Mouse (Mus musculus): ENCODE measurements around the gene Unc50. TPM values are rescaled to one million over a fixed set of nuclear protein-coding genes. Genes with fewer than 3 reads are reported as not detected.

The Unc50 gene
- polyA plus RNA-seq (2016; fragmentation: Nextera tagmentation; extraction: Ambion mirVana) = 125 TPM in 2 replicates

DNA sequence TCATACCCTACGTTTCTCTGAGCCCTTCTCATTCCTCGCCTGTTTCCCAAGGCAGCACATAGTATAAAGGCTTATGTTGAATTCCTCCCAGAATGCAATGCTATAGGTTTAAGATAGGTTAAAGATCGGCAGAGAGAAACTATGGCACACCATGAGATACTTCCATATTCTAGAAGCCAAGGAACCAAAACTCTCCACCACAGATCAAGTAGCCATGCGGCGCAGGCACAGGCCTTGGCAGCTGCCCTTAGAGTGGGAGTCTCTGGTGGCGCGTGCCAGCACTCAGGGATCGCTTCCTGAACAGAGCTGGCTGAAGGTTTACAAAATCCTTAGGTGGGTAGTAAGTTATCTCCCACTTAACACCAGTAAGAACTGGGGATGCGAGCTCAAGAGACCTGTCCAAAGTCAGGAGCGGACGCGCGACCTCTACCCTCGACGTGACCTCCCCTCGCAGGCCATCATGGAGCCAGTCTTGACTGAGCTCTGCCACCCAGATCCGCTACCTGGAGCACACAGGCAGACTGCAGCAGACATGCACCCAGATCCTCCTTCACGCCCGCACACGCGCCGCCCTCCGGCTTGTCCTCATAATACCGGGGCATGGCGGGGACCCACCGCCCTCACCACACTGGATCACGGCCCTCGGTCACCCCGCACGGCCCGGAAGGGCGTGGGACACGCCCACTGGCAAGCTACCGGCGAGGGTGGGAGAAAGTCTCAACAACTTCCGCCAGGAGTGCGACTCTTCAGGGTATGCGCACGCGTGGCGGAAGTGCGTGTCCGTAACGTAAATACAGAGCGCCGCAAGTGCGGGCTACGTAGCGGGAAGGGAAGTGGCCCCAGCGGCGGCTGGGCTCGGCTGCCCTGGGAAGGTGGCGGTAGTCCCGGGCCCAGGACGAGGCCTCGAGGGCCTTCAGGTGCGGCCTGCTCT lies at the start of gene Unc50, which contains the start of gene Coa5:
TSS of gene Unc50 (plus strand) at position 774 of the 931 bp plus-strand sequence.
TSS of gene Coa5 (minus strand) at position 738 of the 931 bp plus-strand sequence.
- peak within 1 kb of the TSS; percentile 89 for H3K27ac ChIP-seq (replicated peaks)

DNA sequence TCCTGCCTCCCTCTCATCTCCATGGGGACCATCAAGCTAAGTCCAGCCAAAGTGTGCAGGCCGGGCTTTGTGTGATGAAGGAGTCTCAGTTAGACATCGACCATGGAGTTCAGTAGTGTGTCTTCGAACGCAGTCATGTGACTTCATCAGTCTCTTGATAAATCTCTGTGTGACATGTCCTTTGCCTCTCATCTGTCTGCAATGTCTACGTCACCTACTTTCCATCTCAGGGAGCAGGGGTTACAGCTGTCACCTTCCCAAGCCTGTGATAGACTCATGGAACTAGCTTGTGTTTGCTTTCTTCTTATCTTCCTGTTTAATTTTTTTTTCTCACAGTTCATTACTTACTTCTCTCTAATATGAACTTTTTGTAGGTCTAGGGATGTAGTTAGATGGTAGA lies 49.0 kb upstream of the Unc50 start:
- DNase-seq (ENCODE audit: low spot score) = no peak
- H3K27me3 ChIP-seq (ENCODE audit: low read depth, poor library complexity, severe bottlenecking) = no peaks in the 10 kb centered on the region
- no peak overlapping the region for H3K27ac ChIP-seq (replicated peaks)
- no peaks in the 10 kb centered on the region for H3K4me1 ChIP-seq
- H3K4me3 ChIP-seq = no peak overlapping the region
- WGBS = 91% methylated on average over 5 of the region's 5 CpGs
- peaks cover 11% of the 10 kb centered on the region for H3K36me3 ChIP-seq
- no peaks in the 10 kb centered on the region for H3K9me3 ChIP-seq (replicated peaks)

More for the DNA sequence above, at the start of gene Unc50, which contains the start of gene Coa5:
- peak; percentile 92 for DNase-seq (ENCODE audit: low spot score)
- Histone ChIP-seq H3K36me3 (peaks cover 60% of the 10 kb centered on the region), H3K27me3 (ENCODE audit: low read depth, poor library complexity, severe bottlenecking) (no peaks in the 10 kb centered on the region), H3K4me3 (peak within 1 kb of the TSS; percentile 81), H3K4me1 (peaks cover 27% of the 10 kb centered on the region), H3K9me3 (replicated peaks) (peaks cover under 1% of the 10 kb centered on the region; the same call in 1 of the 2 replicates)
- 3% methylated on average over 57 of the region's 57 CpGs for WGBS

DNA sequence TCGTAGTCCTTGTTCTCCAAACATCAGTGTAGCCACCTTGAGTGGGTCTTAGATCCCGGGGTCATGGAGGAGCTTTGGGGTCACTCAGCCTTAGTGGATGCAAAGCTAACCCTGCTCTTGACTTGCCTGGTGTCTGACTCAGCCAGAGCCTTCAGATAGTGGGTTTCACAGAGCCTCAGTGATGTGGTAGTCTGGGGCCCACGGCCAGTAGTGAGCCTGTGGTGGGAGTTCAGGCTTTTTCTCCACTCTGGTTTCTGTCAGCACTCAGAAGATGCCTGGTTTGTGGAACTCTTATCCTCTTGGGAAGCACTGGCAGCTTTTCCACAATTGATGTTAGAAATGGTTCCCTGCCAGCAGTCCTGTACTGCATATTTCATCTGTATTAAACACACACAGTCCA lies 45.6 kb upstream of the Unc50 start:
- Histone ChIP-seq H3K9me3 (replicated peaks) (no peaks in the 10 kb centered on the region), H3K27ac (replicated peaks) (no peak overlapping the region), H3K27me3 (ENCODE audit: low read depth, poor library complexity, severe bottlenecking) (no peaks in the 10 kb centered on the region), H3K4me3 (no peak overlapping the region), H3K36me3 (peaks cover 10% of the 10 kb centered on the region), H3K4me1 (no peaks in the 10 kb centered on the region)
- 85% methylated on average over 3 of the region's 3 CpGs for WGBS
- DNase-seq (ENCODE audit: low spot score) = no peak

DNA sequence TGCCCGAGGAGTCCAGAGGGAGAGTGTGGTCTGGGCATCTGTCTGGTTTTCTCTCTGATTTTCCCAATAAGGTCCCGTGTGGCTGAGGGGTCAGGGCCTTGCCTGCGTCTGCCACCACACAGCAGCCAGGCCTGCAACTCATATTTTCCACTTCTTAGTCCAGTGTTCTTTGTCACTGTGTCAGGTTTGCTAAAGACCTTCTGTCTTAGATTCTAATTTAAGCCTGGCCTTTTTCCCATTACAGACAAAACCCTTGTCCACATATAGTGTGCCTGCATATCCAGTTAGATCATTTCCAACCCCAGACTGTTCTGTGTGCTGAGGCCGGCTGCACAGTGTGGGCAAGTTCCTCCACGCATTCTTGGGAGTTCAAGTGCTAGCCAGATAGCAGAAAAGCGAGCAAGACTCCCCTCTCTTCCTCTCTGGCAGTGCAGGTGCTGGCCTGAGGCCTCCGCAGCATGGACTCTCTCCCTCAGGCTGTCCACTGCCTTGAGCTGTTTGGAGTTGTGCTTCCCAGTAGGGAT lies 43.4 kb upstream of the Unc50 start:
- Histone ChIP-seq H3K27me3 (ENCODE audit: low read depth, poor library complexity, severe bottlenecking) (no peaks in the 10 kb centered on the region), H3K4me3 (no peak overlapping the region), H3K36me3 (no peaks in the 10 kb centered on the region), H3K27ac (replicated peaks) (no peak overlapping the region), H3K4me1 (no peaks in the 10 kb centered on the region), H3K9me3 (replicated peaks) (no peaks in the 10 kb centered on the region)
- 82% methylated on average over 7 of the region's 7 CpGs for WGBS
- no peak for DNase-seq (ENCODE audit: low spot score)

DNA sequence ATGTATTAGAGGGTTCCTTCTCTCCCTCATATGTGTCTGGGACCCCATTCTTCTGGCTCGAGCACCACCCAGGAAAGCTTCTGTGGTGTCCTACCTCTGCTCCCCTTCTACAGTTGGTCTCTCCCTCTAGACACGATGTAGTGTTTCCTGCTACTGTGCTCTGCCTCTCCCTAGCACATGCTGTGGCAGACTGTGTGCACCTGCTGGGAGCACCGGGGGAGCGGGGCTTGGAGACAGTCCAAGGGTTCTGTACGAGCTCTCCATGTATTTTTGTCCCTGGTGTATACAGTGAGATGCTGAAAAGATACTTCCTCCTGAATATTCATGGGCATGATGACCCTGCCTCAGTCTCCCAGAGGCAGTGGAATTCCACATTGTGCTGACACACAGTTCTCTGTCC lies 36.8 kb upstream of the Unc50 start:
- no peak overlapping the region for H3K27ac ChIP-seq (replicated peaks)
- H3K4me1 ChIP-seq = peaks cover 7% of the 10 kb centered on the region
- H3K36me3 ChIP-seq = 0 out of 2 replicates have a peak, but pooled peaks cover 10% of the 10 kb centered on the region
- H3K9me3 ChIP-seq (replicated peaks) = no peaks in the 10 kb centered on the region
- no peak overlapping the region for H3K4me3 ChIP-seq
- whole genome bisulfite sequencing = 89% methylated on average over 5 of the region's 5 CpGs
- DNase-seq (ENCODE audit: low spot score) = no peak
- no peaks in the 10 kb centered on the region for H3K27me3 ChIP-seq (ENCODE audit: low read depth, poor library complexity, severe bottlenecking)

DNA sequence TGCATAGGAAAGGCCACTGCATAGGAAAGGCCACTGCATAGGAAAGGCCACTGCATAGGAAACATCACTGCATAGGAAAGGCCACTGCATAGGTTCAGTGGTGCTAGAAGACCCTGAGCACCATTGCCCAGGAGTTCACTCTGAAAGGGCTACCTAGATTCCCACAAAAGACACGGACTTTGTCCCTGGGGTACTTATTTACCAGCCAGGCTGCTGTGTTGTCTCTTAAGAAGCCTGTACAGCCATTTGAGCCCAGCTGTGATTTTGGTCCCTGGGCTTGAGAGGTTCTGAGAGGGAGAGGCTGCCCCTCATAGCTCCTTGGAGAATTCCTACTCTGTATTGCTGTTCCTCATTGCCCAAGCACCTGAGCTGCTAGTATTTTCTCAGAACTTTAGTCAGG lies 33.5 kb upstream of the Unc50 start:
- no peaks in the 10 kb centered on the region for H3K27me3 ChIP-seq (ENCODE audit: low read depth, poor library complexity, severe bottlenecking)
- H3K27ac ChIP-seq (replicated peaks) = 0 out of 2 replicates have a peak overlapping the region, but pooled peaks have one; percentile 63
- 0 out of 2 replicates have a peak, but pooled peaks cover 13% of the 10 kb centered on the region for H3K36me3 ChIP-seq
- H3K9me3 ChIP-seq (replicated peaks) = no peaks in the 10 kb centered on the region
- DNase-seq (ENCODE audit: low spot score) = no peak
- H3K4me1 ChIP-seq = peaks cover 19% of the 10 kb centered on the region
- WGBS = 75% methylated on average over 1 of the region's 1 CpGs
- H3K4me3 ChIP-seq = no peak overlapping the region

DNA sequence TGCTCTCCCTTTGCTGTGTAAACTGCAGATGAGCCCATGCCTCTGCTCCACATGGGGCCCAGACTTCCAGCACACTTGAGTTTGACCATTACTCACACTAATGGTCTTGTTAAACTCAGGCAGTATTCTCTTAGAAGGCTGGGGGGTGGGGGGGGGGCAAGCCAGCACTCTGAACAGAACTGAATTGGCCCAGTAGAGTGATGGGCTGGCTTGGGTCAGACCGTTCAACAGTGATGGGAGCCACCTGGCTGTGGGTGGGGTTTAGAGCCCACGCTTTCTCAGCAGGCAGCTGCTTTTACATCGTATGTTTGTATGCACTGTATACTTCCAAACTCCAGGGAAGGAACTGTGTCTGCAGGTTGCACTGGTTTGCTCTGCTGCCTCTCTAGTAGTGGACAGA lies 31.0 kb upstream of the Unc50 start:
- Histone ChIP-seq H3K4me3 (no peak overlapping the region), H3K27ac (replicated peaks) (peak overlapping the region; percentile 69), H3K27me3 (ENCODE audit: low read depth, poor library complexity, severe bottlenecking) (no peaks in the 10 kb centered on the region), H3K4me1 (peaks cover 19% of the 10 kb centered on the region), H3K9me3 (replicated peaks) (no peaks in the 10 kb centered on the region), H3K36me3 (0 out of 2 replicates have a peak, but pooled peaks cover 7% of the 10 kb centered on the region)
- DNase-seq (ENCODE audit: low spot score) = no peak
- WGBS = 82% methylated on average over 3 of the region's 3 CpGs

DNA sequence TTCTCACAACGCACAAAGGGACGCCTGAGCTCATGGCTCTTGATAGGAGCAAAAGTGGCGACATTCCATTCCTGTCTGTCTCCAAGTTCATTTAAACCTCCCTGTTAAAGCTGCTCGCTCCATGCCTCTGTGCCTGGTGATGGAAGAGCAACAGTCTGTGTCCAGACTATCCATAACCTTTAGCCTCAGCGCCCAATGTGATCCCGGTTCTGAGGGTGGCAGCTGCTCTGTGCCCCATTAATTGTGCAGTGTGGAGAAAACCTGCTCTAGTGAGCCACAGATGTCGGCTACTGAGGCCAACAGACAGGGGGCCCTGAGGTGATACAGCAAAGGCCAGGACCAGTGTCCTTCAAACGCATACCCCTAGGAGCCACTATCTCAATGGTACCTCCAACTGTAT lies 30.2 kb upstream of the Unc50 start:
- peak overlapping the region; percentile 42; the same call in 1 of the 2 replicates for H3K27ac ChIP-seq (replicated peaks)
- no peaks in the 10 kb centered on the region for H3K27me3 ChIP-seq (ENCODE audit: low read depth, poor library complexity, severe bottlenecking)
- H3K4me3 ChIP-seq = no peak overlapping the region
- 0 out of 2 replicates have a peak, but pooled peaks cover 7% of the 10 kb centered on the region for H3K36me3 ChIP-seq
- H3K9me3 ChIP-seq (replicated peaks) = no peaks in the 10 kb centered on the region
- H3K4me1 ChIP-seq = peaks cover 19% of the 10 kb centered on the region
- DNase-seq (ENCODE audit: low spot score) = no peak
- WGBS = 83% methylated on average over 8 of the region's 8 CpGs

DNA sequence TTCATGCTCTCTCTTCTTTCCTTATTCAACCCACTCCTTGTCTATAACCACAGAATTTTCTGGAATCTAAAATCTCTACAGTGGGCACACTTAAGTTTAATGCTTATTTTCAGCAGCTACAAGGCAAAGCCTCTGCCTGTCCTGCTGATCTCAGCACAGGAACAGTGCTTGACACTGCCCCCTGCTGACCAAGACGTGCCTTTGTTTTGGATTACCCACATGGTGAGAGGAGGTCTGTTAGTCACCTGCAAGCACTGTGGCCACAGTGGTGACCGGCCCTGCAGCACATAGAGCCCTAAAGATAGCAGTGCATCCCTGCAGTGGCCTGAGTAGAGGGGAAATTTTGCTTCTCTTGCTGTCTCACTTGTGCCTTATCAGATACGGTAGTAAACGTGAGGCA lies 28.3 kb upstream of the Unc50 start:
- DNase-seq (ENCODE audit: low spot score) = peak; percentile 34
- H3K4me1 ChIP-seq = peaks cover 17% of the 10 kb centered on the region
- no peaks in the 10 kb centered on the region for H3K9me3 ChIP-seq (replicated peaks)
- no peak overlapping the region for H3K27ac ChIP-seq (replicated peaks)
- H3K36me3 ChIP-seq = 0 out of 2 replicates have a peak, but pooled peaks cover 2% of the 10 kb centered on the region
- 58% methylated on average over 4 of the region's 4 CpGs for WGBS
- no peak overlapping the region for H3K4me3 ChIP-seq
- H3K27me3 ChIP-seq (ENCODE audit: low read depth, poor library complexity, severe bottlenecking) = no peaks in the 10 kb centered on the region

DNA sequence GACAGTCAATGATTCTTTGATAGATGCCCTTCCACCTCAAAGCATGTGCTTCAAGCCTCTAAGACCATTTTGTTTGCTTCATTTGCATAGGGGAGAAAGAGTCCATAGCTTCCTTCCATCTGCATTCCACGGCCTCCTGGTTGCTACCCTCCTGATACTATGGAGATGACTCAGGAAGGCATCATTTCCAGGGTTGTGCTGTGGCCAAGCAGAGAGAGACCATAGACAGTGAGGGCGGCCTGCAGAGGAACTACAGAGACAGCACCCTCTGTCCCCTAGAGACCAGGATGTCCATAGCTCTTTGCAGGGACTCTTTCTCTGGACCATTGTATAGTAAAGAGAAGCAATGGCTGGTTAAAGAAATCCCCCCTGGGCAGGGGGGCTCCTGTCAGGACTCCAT lies 24.8 kb upstream of the Unc50 start:
- Histone ChIP-seq H3K4me3 (no peak overlapping the region), H3K27me3 (ENCODE audit: low read depth, poor library complexity, severe bottlenecking) (no peaks in the 10 kb centered on the region), H3K27ac (replicated peaks) (no peak overlapping the region), H3K4me1 (no peaks in the 10 kb centered on the region), H3K36me3 (no peaks in the 10 kb centered on the region), H3K9me3 (replicated peaks) (no peaks in the 10 kb centered on the region)
- WGBS = 80% methylated on average over 2 of the region's 2 CpGs
- DNase-seq (ENCODE audit: low spot score) = no peak

DNA sequence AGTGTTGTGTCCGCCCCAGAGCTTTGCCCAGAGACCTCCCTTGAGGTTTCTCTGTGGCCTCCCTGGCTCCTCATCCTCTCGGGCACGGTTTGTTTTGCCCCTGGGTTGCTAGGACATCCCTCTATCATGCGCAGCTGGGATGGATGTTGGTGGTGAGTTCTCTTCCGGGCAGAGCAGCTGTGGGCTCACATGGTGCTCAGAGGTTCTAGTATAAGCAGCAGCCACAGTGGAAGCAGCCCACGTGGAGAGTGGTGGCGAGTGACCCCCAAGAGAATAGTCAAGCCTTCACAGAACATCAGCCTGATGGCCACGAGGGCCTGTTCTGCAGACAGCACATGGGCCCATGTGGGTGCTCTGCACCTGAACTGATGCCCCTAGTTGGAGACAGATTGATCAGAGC lies 22.7 kb upstream of the Unc50 start:
- no peak for DNase-seq (ENCODE audit: low spot score)
- Histone ChIP-seq H3K36me3 (no peaks in the 10 kb centered on the region), H3K4me3 (no peak overlapping the region), H3K9me3 (replicated peaks) (no peaks in the 10 kb centered on the region), H3K27ac (replicated peaks) (no peak overlapping the region), H3K4me1 (no peaks in the 10 kb centered on the region), H3K27me3 (ENCODE audit: low read depth, poor library complexity, severe bottlenecking) (no peaks in the 10 kb centered on the region)
- 79% methylated on average over 8 of the region's 8 CpGs for WGBS

DNA sequence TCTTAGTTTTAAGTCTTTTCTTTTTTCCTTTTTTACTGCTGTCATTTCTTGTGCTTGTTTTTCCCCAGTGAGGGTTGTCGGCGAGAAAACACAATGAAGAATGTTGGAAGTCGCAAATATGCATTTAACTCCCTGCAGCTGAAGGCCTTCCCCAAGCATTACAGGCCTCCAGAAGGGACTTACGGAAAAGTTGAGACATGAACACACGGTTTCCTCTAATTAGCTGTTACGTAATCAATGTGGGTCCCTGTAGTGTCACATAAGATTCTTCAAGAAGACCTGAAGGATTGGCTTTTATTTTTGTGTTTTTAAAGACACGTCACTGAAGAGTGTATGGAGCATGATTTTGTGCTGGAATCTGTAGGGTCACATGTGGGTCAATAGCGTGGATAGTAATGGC lies 21.9 kb upstream of the Unc50 start:
- H3K4me3 ChIP-seq = no peak overlapping the region
- no peaks in the 10 kb centered on the region for H3K27me3 ChIP-seq (ENCODE audit: low read depth, poor library complexity, severe bottlenecking)
- WGBS = 91% methylated on average over 8 of the region's 8 CpGs
- no peak overlapping the region for H3K27ac ChIP-seq (replicated peaks)
- no peaks in the 10 kb centered on the region for H3K36me3 ChIP-seq
- no peaks in the 10 kb centered on the region for H3K4me1 ChIP-seq
- DNase-seq (ENCODE audit: low spot score) = no peak
- H3K9me3 ChIP-seq (replicated peaks) = no peaks in the 10 kb centered on the region

DNA sequence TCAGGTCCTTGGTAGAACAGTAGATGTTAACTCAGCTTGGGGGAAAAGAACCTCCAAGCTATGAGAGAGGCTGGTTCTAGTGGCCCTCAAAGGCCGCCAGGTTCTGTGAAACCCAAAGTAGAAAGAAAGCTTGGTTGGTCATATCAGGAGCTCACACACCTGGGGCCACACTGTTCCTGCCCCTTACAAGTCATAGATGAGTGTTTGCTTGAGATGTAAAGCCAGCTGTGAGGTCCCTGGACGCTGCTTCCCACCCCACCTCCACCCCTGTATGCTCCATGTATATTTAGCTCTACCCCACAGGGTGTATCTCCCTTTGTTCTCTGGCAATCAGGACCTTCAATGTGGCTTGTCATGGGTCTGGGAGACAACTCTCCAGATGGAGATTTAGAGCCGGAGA lies 21.3 kb upstream of the Unc50 start:
- no peak overlapping the region for H3K27ac ChIP-seq (replicated peaks)
- 82% methylated on average over 3 of the region's 3 CpGs for WGBS
- no peaks in the 10 kb centered on the region for H3K27me3 ChIP-seq (ENCODE audit: low read depth, poor library complexity, severe bottlenecking)

More for the DNA sequence above, 21.3 kb upstream of the Unc50 start:
- no peak for DNase-seq (ENCODE audit: low spot score)
- H3K4me3 ChIP-seq = no peak overlapping the region
- H3K36me3 ChIP-seq = no peaks in the 10 kb centered on the region
- no peaks in the 10 kb centered on the region for H3K9me3 ChIP-seq (replicated peaks)
- no peaks in the 10 kb centered on the region for H3K4me1 ChIP-seq
